Mouse (Mus musculus): ENCODE results near the gene 4933428G20Rik. TPM values are rescaled to one million over a fixed set of nuclear protein-coding genes. Genes with fewer than 3 reads are reported as not detected.

Gene 4933428G20Rik
- polyA plus RNA-seq, 1 experiment from 2014 or later = 0.92 TPM

GRCm38 (mm10) chr11:97535308-97535630, 35.1 kb upstream of the 4933428G20Rik start:
- no peaks in the 10 kb centered on the region for H3K9me3 ChIP-seq (replicated peaks; ENCODE audit: control insufficient read depth, low read length)
- no peak for ATAC-seq (replicated peaks; ENCODE audit: extremely low read depth, insufficient read depth, low FRiP score)
- H3K36me3 ChIP-seq (ENCODE audit: control insufficient read depth, insufficient read depth) = no peaks in the 10 kb centered on the region
- peaks cover 27% of the 10 kb centered on the region for H3K4me1 ChIP-seq (ENCODE audit: control insufficient read depth, insufficient read depth, low read length)
- peaks cover 82% of the 10 kb centered on the region for H3K27me3 ChIP-seq (ENCODE audit: control insufficient read depth, insufficient read depth, low read length)
- no peak overlapping the region for H3K27ac ChIP-seq (ENCODE audit: low read length)
- no peak overlapping the region for H3K4me2 ChIP-seq (ENCODE audit: low read depth, low read length)
- 19% methylated on average over 5 of the region's 5 CpGs for WGBS
- no peak overlapping the region for H3K9ac ChIP-seq (ENCODE audit: low read length)
- H3K4me3 ChIP-seq (ENCODE audit: low read length) = no peak overlapping the region; the same call in 1 of the 2 replicates

GRCm38 (mm10) chr11:97534442-97535307, 34.5 kb upstream of the 4933428G20Rik start:
- Histone ChIP-seq H3K4me2 (ENCODE audit: low read depth, low read length) (peak overlapping the region; percentile 33), H3K27ac (ENCODE audit: low read length) (no peak overlapping the region), H3K9ac (ENCODE audit: low read length) (no peak overlapping the region), H3K9me3 (replicated peaks; ENCODE audit: control insufficient read depth, low read length) (no peaks in the 10 kb centered on the region), H3K4me3 (ENCODE audit: low read length) (peak overlapping the region; percentile 25), H3K27me3 (ENCODE audit: control insufficient read depth, insufficient read depth, low read length) (peaks cover 79% of the 10 kb centered on the region), H3K36me3 (ENCODE audit: control insufficient read depth, insufficient read depth) (no peaks in the 10 kb centered on the region), H3K4me1 (ENCODE audit: control insufficient read depth, insufficient read depth, low read length) (peaks cover 27% of the 10 kb centered on the region)
- ATAC-seq (replicated peaks; ENCODE audit: extremely low read depth, insufficient read depth, low FRiP score) = no peak
- WGBS = 2% methylated on average over 92 of the region's 95 CpGs

GRCm38 (mm10) chr11:97533653-97534052, 33.5 kb upstream of the 4933428G20Rik start:
- no peak for ATAC-seq (replicated peaks; ENCODE audit: extremely low read depth, insufficient read depth, low FRiP score)
- Histone ChIP-seq H3K9ac (ENCODE audit: low read length) (no peak overlapping the region), H3K36me3 (ENCODE audit: control insufficient read depth, insufficient read depth) (no peaks in the 10 kb centered on the region), H3K27ac (ENCODE audit: low read length) (no peak overlapping the region), H3K27me3 (ENCODE audit: control insufficient read depth, insufficient read depth, low read length) (peaks cover 72% of the 10 kb centered on the region), H3K4me1 (ENCODE audit: control insufficient read depth, insufficient read depth, low read length) (peaks cover 27% of the 10 kb centered on the region), H3K4me3 (ENCODE audit: low read length) (no peak overlapping the region), H3K4me2 (ENCODE audit: low read depth, low read length) (no peak overlapping the region), H3K9me3 (replicated peaks; ENCODE audit: control insufficient read depth, low read length) (no peaks in the 10 kb centered on the region)
- WGBS = 15% methylated on average over 7 of the region's 7 CpGs

- Histone ChIP-seq H3K9me3 (replicated peaks; ENCODE audit: control insufficient read depth, low read length) (no peaks in the 10 kb centered on the region), H3K9ac (ENCODE audit: low read length) (no peak overlapping the region), H3K36me3 (ENCODE audit: control insufficient read depth, insufficient read depth) (no peaks in the 10 kb centered on the region), H3K4me2 (ENCODE audit: low read depth, low read length) (peak overlapping the region; percentile 46), H3K4me3 (ENCODE audit: low read length) (no peak overlapping the region), H3K27me3 (ENCODE audit: control insufficient read depth, insufficient read depth, low read length) (peaks cover 67% of the 10 kb centered on the region), H3K27ac (ENCODE audit: low read length) (no peak overlapping the region), H3K4me1 (ENCODE audit: control insufficient read depth, insufficient read depth, low read length) (peaks cover 27% of the 10 kb centered on the region)
- ATAC-seq (replicated peaks; ENCODE audit: extremely low read depth, insufficient read depth, low FRiP score) = no peak
- 4% methylated on average over 20 of the region's 20 CpGs for WGBS
Measured at GRCm38 (mm10) chr11:97532950-97533582, 32.9 kb upstream of the 4933428G20Rik start.

GRCm38 (mm10) chr11:97532354-97532753, 32.2 kb upstream of the 4933428G20Rik start:
- 10% methylated on average over 8 of the region's 8 CpGs for WGBS
- H3K27me3 ChIP-seq (ENCODE audit: control insufficient read depth, insufficient read depth, low read length) = peaks cover 60% of the 10 kb centered on the region

GRCm38 (mm10) chr11:97531381-97532260, 31.5 kb upstream of the 4933428G20Rik start:
- Histone ChIP-seq H3K9me3 (replicated peaks; ENCODE audit: control insufficient read depth, low read length) (no peaks in the 10 kb centered on the region), H3K27ac (ENCODE audit: low read length) (no peak overlapping the region), H3K27me3 (ENCODE audit: control insufficient read depth, insufficient read depth, low read length) (peaks cover 53% of the 10 kb centered on the region), H3K4me1 (ENCODE audit: control insufficient read depth, insufficient read depth, low read length) (peaks cover 21% of the 10 kb centered on the region), H3K36me3 (ENCODE audit: control insufficient read depth, insufficient read depth) (no peaks in the 10 kb centered on the region), H3K4me2 (ENCODE audit: low read depth, low read length) (peak overlapping the region; percentile 86), H3K4me3 (ENCODE audit: low read length) (peak overlapping the region; percentile 56), H3K9ac (ENCODE audit: low read length) (peak overlapping the region; percentile 26; the same call in 1 of the 2 replicates)
- ATAC-seq (replicated peaks; ENCODE audit: extremely low read depth, insufficient read depth, low FRiP score) = peak; percentile 75
- whole genome bisulfite sequencing = 5% methylated on average over 46 of the region's 46 CpGs

More at GRCm38 (mm10) chr11:97532354-97532753, 32.2 kb upstream of the 4933428G20Rik start:
- no peak for ATAC-seq (replicated peaks; ENCODE audit: extremely low read depth, insufficient read depth, low FRiP score)
- H3K4me2 ChIP-seq (ENCODE audit: low read depth, low read length) = peak overlapping the region; percentile 86
- no peaks in the 10 kb centered on the region for H3K9me3 ChIP-seq (replicated peaks; ENCODE audit: control insufficient read depth, low read length)
- no peak overlapping the region for H3K4me3 ChIP-seq (ENCODE audit: low read length)
- H3K4me1 ChIP-seq (ENCODE audit: control insufficient read depth, insufficient read depth, low read length) = peaks cover 27% of the 10 kb centered on the region
- H3K27ac ChIP-seq (ENCODE audit: low read length) = no peak overlapping the region
- H3K9ac ChIP-seq (ENCODE audit: low read length) = no peak overlapping the region
- no peaks in the 10 kb centered on the region for H3K36me3 ChIP-seq (ENCODE audit: control insufficient read depth, insufficient read depth)

GRCm38 (mm10) chr11:97530961-97531360, 30.8 kb upstream of the 4933428G20Rik start:
- Histone ChIP-seq H3K4me2 (ENCODE audit: low read depth, low read length) (no peak overlapping the region), H3K4me1 (ENCODE audit: control insufficient read depth, insufficient read depth, low read length) (peaks cover 19% of the 10 kb centered on the region), H3K36me3 (ENCODE audit: control insufficient read depth, insufficient read depth) (no peaks in the 10 kb centered on the region), H3K9me3 (replicated peaks; ENCODE audit: control insufficient read depth, low read length) (no peaks in the 10 kb centered on the region), H3K27ac (ENCODE audit: low read length) (no peak overlapping the region), H3K9ac (ENCODE audit: low read length) (no peak overlapping the region), H3K4me3 (ENCODE audit: low read length) (no peak overlapping the region), H3K27me3 (ENCODE audit: control insufficient read depth, insufficient read depth, low read length) (peaks cover 49% of the 10 kb centered on the region)
- 45% methylated on average over 5 of the region's 5 CpGs for WGBS
- ATAC-seq (replicated peaks; ENCODE audit: extremely low read depth, insufficient read depth, low FRiP score) = no peak

- Histone ChIP-seq H3K27me3 (ENCODE audit: control insufficient read depth, insufficient read depth, low read length) (peaks cover 44% of the 10 kb centered on the region), H3K9ac (ENCODE audit: low read length) (no peak overlapping the region), H3K4me3 (ENCODE audit: low read length) (no peak overlapping the region), H3K36me3 (ENCODE audit: control insufficient read depth, insufficient read depth) (no peaks in the 10 kb centered on the region), H3K27ac (ENCODE audit: low read length) (no peak overlapping the region), H3K4me1 (ENCODE audit: control insufficient read depth, insufficient read depth, low read length) (peaks cover 19% of the 10 kb centered on the region), H3K9me3 (replicated peaks; ENCODE audit: control insufficient read depth, low read length) (no peaks in the 10 kb centered on the region), H3K4me2 (ENCODE audit: low read depth, low read length) (no peak overlapping the region)
- no peak for ATAC-seq (replicated peaks; ENCODE audit: extremely low read depth, insufficient read depth, low FRiP score)
- WGBS = 87% methylated on average over 6 of the region's 6 CpGs
Measured at GRCm38 (mm10) chr11:97530069-97530468, 29.9 kb upstream of the 4933428G20Rik start.

Measured in heart, embryonic 16.5 days (tissue).